Mouse (Mus musculus): ENCODE results near the gene Arhgap25.

GRCm38 (mm10) chr6:87496143-87496542, 36.9 kb downstream of the Arhgap25 start:
- no peak for TF ChIP-seq POLR2A (IDR thresholded peaks at IDR 0.05; ENCODE audit: insufficient read depth, low read length)
- no peak for TF ChIP-seq CTCF (IDR thresholded peaks at IDR 0.05; ENCODE audit: low read depth, low read length)
- no peak for TF ChIP-seq EP300 (IDR thresholded peaks at IDR 0.05; ENCODE audit: insufficient read depth, low read depth, low read length)

Data from ES-Bruce4 (cell line).